ENCODE assay signal across 19 mouse cellular contexts in the genomic region with DNA sequence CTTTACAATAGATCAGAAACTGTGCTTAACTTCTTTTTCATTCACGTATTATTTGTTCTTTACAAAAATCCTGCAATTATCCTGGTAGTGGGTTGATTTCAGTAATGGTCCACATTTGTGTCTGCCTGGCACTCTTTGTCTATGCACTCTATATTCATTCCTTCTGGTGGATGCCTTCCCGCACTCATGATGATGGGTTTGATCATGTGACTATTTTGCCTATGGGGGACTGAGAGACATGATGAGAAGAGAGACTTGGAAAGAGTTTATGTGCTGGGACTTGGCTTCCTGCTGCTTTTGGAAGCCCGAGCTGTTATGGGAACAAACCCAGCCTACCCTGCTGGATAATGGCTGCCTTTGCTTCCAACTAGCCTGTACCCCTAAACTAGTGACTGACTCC.
"Had no signal": no experiment of that assay in that cellular context is flagged by ENCODE, and none has a peak within 500 bp of the region (broad histone marks: within the 10 kb centered on the region; RNA-seq: fewer than 3 reads in every experiment).

No protein-coding gene starts in this region.

- H3K4me2 ChIP-seq: lung, embryonic 14.5 days; midbrain, embryonic 12.5 days; neural tube, embryonic 13.5 days; neural tube, embryonic 15.5 days had no signal

- H3K4me1 ChIP-seq: midbrain, embryonic 10.5 days; midbrain, embryonic 12.5 days; neural tube, embryonic 13.5 days; neural tube, embryonic 15.5 days had no signal

- H3K27ac ChIP-seq: midbrain, embryonic 10.5 days; midbrain, embryonic 12.5 days; neural tube, embryonic 13.5 days; neural tube, embryonic 15.5 days had no signal

- H3K9me3 ChIP-seq: midbrain, embryonic 10.5 days; midbrain, embryonic 12.5 days; neural tube, embryonic 13.5 days; neural tube, embryonic 15.5 days had no signal

- H3K4me3 ChIP-seq: midbrain, embryonic 10.5 days; midbrain, embryonic 12.5 days; myocyte; neural tube, embryonic 13.5 days; neural tube, embryonic 15.5 days had no signal

- H3K27me3 ChIP-seq: midbrain, embryonic 12.5 days; neural tube, embryonic 13.5 days; neural tube, embryonic 15.5 days had no signal

- DNase-seq: lung, adult 18-20 months; lung, embryonic 14.5 days; lung, postnatal 10 days; lung, postnatal 4 days; midbrain, embryonic 14.5 days; retina, postnatal 1 day; right cerebral cortex, adult 18-20 months; right cerebral cortex, postnatal 25 days; right cerebral cortex, postnatal 4 days; spleen, adult 18-20 months; thymus, adult 18-20 months; thymus, postnatal 25 days; thymus, postnatal 4 days had no signal

- H3K36me3 ChIP-seq: midbrain, embryonic 10.5 days; midbrain, embryonic 12.5 days; neural tube, embryonic 13.5 days; neural tube, embryonic 15.5 days had no signal

- H3K9ac ChIP-seq: lung, embryonic 14.5 days; midbrain, embryonic 12.5 days; neural tube, embryonic 13.5 days; neural tube, embryonic 15.5 days had no signal

- ATAC-seq: midbrain, embryonic 16.5 days had no signal
